Mouse (Mus musculus) midbrain, embryonic 11.5 days (tissue): ENCODE results near the gene Zmym4. TPM values are rescaled to one million over a fixed set of nuclear protein-coding genes. Genes with fewer than 3 reads are reported as not detected.
A peak's percentile ranks its signal among the peaks of the same experiment; 100 is the strongest.
"Not testable (repeated sequence)": the region's sequence is repeated elsewhere in the genome, so short reads cannot be mapped to it uniquely, and the experiment has no call there.

Source experiments
- ATAC-seq: fragments of 200-750 bp; cut with Nextera tagmentation; 2 replicates; pipeline ENCODE4 v1.8.0; 2017; ENCODE audit warnings: moderate TSS enrichment, moderate library complexity; ENCODE audit not compliant: low FRiP score
- DNase-seq: peaks from one replicate; pipeline ENCODE4 v3.0.0; 2015; ENCODE audit warnings: low spot score; ENCODE audit errors: missing footprints
- H3K27ac ChIP-seq: fragments of 300-500 bp; sonication (generic); 2 replicates; pipeline ENCODE4 v1.5.1; 2014; ENCODE audit warnings: low read depth, low read length
- H3K27me3 ChIP-seq: fragments of 300-500 bp; sonication (generic); 2 replicates; pipeline ENCODE4 v1.6.1; 2014; ENCODE audit warnings: mild to moderate bottlenecking, low read length, moderate library complexity, mixed read lengths; ENCODE audit not compliant: control insufficient read depth, insufficient read depth
- H3K36me3 ChIP-seq: fragments of 300-500 bp; sonication (generic); 2 replicates; pipeline ENCODE4 v1.6.1; 2014; ENCODE audit warnings: mild to moderate bottlenecking, low read length, moderate library complexity, mixed read lengths; ENCODE audit not compliant: control insufficient read depth, insufficient read depth
- H3K4me1 ChIP-seq: fragments of 300-500 bp; sonication (generic); 2 replicates; pipeline ENCODE4 v1.6.1; 2014; ENCODE audit warnings: low read length; ENCODE audit not compliant: control insufficient read depth, insufficient read depth
- H3K4me2 ChIP-seq: fragments of 300-500 bp; sonication (generic); 2 replicates; pipeline ENCODE4 v1.6.1; 2014; ENCODE audit warnings: mild to moderate bottlenecking, moderate library complexity
- H3K4me3 ChIP-seq: fragments of 300-500 bp; sonication (generic); 2 replicates; pipeline ENCODE4 v1.5.1; 2014; ENCODE audit warnings: low read depth, low read length
- H3K9ac ChIP-seq: fragments of 300-500 bp; sonication (generic); 2 replicates; pipeline ENCODE4 v1.6.1; 2014; ENCODE audit warnings: low read length
- H3K9me3 ChIP-seq: fragments of 300-500 bp; sonication (generic); 2 replicates; pipeline ENCODE4 v1.6.1; 2016; ENCODE audit warnings: low read length; ENCODE audit not compliant: control insufficient read depth
- WGBS: fragments of 180-500 bp; shearing (Covaris S2); extraction: QIAGEN DNeasy Blood & Tissue Kit; methylation state at CpG from one replicate; pipeline ENCODE4 v1.1.7; 2014; 5-methylcytosine and 5-hydroxymethylcytosine counted together
- polyA plus RNA-seq: library from polyadenylated mRNA; unstranded; fragments of >200 nt; fragmentation: Nextera tagmentation; extraction: Ambion mirVana; gene quantifications from 2 replicates; pipeline ENCODE4 v1.2.1, GENCODE M21; 2014

The Zmym4 gene
- polyA plus RNA-seq, 1 experiment from 2014 or later, result 29.8 TPM

DNA sequence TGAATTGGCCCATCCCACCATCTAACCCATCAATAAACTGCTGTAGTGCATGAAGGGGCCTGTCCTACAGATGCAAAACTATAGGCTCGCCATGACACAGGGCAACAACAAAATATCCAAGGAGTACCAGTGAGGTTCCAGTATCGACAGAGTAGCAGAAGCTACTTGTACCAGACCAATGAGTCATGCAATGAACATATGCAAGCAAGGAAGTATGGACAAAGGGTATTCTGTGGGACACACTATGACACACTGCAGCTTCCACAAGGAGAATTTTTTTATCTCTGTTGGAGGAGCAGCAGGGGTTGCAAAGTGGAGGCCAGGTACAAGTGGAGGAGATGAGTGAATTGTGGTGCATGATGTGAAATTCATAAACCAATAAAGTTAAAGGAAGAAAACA is 9.7 kb downstream of the Zmym4 start:
- 92% methylated on average over 2 of the region's 2 CpGs for WGBS
- Histone ChIP-seq H3K4me1 (no peaks in the 10 kb centered on the region), H3K9ac (no peak overlapping the region), H3K4me2 (no peak overlapping the region), H3K27ac (no peak overlapping the region), H3K36me3 (no peaks in the 10 kb centered on the region), H3K9me3 (no peaks in the 10 kb centered on the region), H3K27me3 (no peaks in the 10 kb centered on the region), H3K4me3 (no peak overlapping the region)
- DNase-seq (no peak), ATAC-seq (no peak)

DNA sequence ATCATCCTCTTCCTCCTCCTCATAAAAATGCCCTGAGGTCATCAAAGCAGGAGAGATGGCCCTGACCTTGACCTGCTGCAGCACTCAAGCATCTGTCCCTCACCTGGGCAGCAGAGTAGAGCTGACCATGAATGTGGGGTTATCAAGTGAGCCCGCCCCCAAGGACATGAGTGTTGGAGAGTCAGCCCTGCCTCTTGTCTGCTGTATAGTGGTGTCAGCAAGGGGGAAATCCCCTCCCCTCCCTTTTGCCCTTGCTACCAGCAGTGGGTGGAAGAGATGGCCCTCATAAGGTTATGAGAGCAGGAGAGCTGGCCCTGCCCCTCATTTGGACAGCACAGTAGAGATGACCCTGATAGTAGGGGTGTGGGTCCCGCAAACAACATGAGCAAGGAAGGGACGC is 10.5 kb downstream of the Zmym4 start:
- Histone ChIP-seq H3K4me2 (no peak overlapping the region), H3K9ac (no peak overlapping the region), H3K4me3 (no peak overlapping the region), H3K27me3 (no peaks in the 10 kb centered on the region), H3K36me3 (no peaks in the 10 kb centered on the region), H3K27ac (no peak overlapping the region), H3K9me3 (no peaks in the 10 kb centered on the region), H3K4me1 (no peaks in the 10 kb centered on the region)
- ATAC-seq (no peak), DNase-seq (no peak)
- 84% methylated on average over 3 of the region's 3 CpGs for WGBS

DNA sequence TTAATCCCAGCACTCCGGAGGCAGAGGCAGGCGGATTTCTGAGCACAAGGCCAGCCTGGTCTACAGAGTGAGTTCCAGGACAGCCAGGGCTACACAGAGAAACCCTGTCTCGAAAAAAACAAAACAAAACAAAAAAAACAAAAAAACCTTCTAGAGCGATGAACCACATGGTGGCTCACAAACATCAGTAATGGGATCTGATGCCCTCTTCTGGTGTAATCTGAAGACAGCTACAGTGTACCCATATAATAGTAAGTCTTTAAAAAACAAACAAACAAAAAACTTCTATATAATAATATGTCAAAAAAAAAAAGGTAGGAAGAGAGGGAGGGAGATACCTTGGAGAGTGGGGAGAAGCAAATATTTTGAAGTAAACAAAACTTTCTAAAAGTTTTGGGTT is 17.1 kb downstream of the Zmym4 start:
- ATAC-seq, H3K36me3 ChIP-seq, H3K27ac ChIP-seq, H3K4me1 ChIP-seq, H3K4me3 ChIP-seq, H3K9me3 ChIP-seq, H3K4me2 ChIP-seq, DNase-seq, H3K27me3 ChIP-seq, H3K9ac ChIP-seq: not testable (repeated sequence)
- 93% methylated on average over 4 of the region's 4 CpGs for WGBS

DNA sequence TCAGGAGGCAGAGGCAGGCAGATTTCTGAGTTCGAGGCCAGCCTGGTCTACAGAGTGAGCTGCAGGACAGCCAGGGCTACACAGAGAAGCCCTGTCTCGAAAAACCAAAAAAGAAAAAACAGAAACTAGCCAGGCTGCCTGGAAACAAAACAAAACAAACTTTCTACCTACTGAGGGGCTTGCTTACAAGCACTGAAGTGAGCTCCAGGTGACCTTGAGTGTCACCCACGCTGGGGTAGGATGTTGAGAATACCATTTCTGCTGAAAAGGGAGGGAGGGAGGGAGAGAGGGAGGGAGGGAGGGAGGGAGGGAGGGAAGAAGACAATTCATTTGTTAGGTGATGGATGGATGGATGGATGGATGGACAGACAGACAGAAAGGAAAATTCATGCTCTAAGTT is 24.5 kb downstream of the Zmym4 start:
- Histone ChIP-seq H3K27me3 (no peaks in the 10 kb centered on the region), H3K27ac (no peak overlapping the region), H3K4me3 (no peak overlapping the region), H3K4me1 (no peaks in the 10 kb centered on the region), H3K9ac (no peak overlapping the region), H3K36me3 (0 out of 2 replicates have a peak, but pooled peaks cover 3% of the 10 kb centered on the region), H3K4me2 (no peak overlapping the region), H3K9me3 (no peaks in the 10 kb centered on the region)
- ATAC-seq (no peak), DNase-seq (no peak)
- WGBS, result 93% methylated on average over 3 of the region's 3 CpGs

DNA sequence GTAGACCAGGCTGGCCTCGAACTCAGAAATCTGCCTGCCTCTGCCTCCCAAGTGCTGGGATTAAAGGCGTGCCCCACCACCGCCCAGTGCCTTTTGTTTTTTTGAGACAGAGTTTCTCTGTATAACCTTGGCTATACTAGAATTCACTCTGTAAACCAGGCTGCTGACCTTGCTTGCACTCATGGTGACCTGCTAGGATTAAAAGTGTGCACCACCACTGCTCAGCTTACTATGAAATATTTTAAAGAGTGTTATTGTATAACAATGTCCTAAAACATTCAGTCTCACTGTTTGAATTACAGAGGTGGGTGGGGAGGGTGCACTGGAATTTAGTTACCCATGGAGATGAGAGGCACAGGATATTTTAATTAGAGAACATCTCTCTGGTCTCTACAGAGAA is 25.1 kb downstream of the Zmym4 start:
- Histone ChIP-seq H3K27me3 (no peaks in the 10 kb centered on the region), H3K27ac (no peak overlapping the region), H3K4me3 (no peak overlapping the region), H3K4me2 (no peak overlapping the region), H3K9me3 (no peaks in the 10 kb centered on the region), H3K9ac (no peak overlapping the region), H3K4me1 (no peaks in the 10 kb centered on the region), H3K36me3 (0 out of 2 replicates have a peak, but pooled peaks cover 3% of the 10 kb centered on the region)
- WGBS, result 96% methylated on average over 3 of the region's 3 CpGs
- DNase-seq (peak; percentile 45), ATAC-seq (no peak)

DNA sequence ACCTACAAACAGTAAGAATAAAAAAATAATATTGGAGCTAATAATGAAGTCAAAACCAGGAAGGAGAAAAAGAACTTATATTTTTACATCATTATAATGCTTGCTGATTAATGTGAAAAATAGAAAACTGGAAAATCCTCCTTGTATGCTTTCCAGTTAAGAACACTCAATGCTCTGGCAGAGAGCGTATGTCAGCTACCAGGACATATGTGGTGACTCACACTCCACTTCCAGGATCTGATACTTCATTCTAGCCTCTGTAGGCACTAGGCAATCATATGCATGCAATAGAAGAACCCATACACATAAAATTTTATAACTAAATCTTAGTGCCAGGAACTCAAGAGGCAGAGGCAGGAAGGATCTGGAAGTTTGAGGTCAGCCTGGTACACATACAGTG is 40.2 kb downstream of the Zmym4 start:
- Histone ChIP-seq H3K27ac (no peak overlapping the region), H3K9me3 (no peaks in the 10 kb centered on the region), H3K27me3 (no peaks in the 10 kb centered on the region), H3K9ac (no peak overlapping the region), H3K4me3 (no peak overlapping the region), H3K36me3 (no peaks in the 10 kb centered on the region; the same call in 1 of the 2 replicates), H3K4me2 (no peak overlapping the region), H3K4me1 (no peaks in the 10 kb centered on the region)
- DNase-seq (no peak), ATAC-seq (no peak)
- WGBS, result 94% methylated on average over 1 of the region's 1 CpGs

DNA sequence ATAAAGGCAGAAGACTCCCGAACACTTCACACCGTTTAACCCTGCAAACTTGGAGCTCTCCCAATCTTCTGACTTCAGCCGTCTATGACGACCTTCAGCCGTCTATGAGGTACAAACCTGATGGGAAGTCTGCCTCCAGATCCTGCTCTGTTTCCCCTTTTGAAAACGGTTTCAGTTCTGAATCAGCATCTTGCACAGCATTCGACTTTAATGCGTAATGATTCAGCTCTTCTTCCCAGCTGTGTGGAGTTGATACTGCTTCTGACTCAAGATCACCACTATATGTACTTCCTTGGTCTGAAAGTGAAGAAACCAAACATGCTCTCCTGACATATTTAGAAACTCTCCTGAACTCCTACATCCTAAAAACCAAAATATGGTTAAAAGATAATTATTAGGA is 78.1 kb downstream of the Zmym4 start:
- ATAC-seq (no peak), DNase-seq (no peak)
- Histone ChIP-seq H3K4me3 (no peak overlapping the region), H3K4me2 (no peak overlapping the region), H3K27me3 (no peaks in the 10 kb centered on the region), H3K4me1 (no peaks in the 10 kb centered on the region), H3K9me3 (no peaks in the 10 kb centered on the region), H3K27ac (no peak overlapping the region), H3K9ac (no peak overlapping the region), H3K36me3 (peaks cover 13% of the 10 kb centered on the region)
- WGBS, result 97% methylated on average over 8 of the region's 8 CpGs

DNA sequence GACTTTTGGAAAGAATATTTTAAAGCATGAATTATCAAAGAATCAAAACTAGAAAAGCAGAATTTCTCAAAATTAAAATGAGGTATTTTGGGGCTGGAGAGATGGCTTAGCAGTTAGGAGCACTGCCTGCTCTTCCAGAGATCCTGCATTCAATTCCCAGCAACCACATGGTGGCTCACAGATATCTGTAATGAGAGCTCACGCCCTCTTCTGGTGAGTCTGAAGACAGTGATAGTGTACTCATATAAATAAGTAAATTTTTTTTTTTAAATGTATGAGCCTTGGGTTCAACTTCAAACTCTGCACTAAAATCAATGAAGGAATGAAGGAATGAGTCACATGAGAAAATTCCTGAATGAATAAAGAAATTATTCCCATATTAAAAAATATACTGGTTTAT is 82.0 kb downstream of the Zmym4 start:
- WGBS, result 51% methylated on average over 1 of the region's 1 CpGs
- Histone ChIP-seq H3K4me3 (no peak overlapping the region), H3K4me2 (no peak overlapping the region), H3K36me3 (peaks cover 17% of the 10 kb centered on the region), H3K27me3 (no peaks in the 10 kb centered on the region), H3K4me1 (no peaks in the 10 kb centered on the region), H3K9ac (no peak overlapping the region), H3K27ac (no peak overlapping the region), H3K9me3 (no peaks in the 10 kb centered on the region)
- no peak for DNase-seq
- ATAC-seq, result no peak

DNA sequence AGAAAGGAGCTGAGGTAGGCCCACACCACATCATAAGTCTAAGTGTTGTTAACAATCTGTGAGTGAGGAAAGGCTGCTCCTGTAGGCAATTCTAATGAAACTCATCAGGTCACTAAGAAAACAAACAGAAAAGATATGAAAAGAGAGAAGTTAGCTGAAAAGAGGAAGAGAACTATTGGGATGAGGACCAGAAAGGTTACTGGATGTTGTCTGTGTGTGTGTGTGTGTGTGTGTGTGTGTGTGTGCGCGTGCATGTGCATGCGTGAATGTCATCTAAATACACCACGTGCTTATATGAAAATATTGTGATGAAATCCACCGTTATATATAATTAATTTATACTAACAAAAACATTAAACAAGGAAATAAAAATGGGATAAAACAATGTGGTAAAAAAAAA is 84.3 kb downstream of the Zmym4 start:
- DNase-seq (no peak), ATAC-seq (no peak)
- WGBS, result 96% methylated on average over 5 of the region's 5 CpGs
- Histone ChIP-seq H3K9me3 (no peaks in the 10 kb centered on the region), H3K27ac (no peak overlapping the region), H3K4me3 (no peak overlapping the region), H3K4me1 (no peaks in the 10 kb centered on the region), H3K36me3 (peaks cover 14% of the 10 kb centered on the region), H3K27me3 (no peaks in the 10 kb centered on the region), H3K9ac (no peak overlapping the region), H3K4me2 (no peak overlapping the region)
